Comparison of ENCODE assay signal across 9 mouse cellular contexts in the genomic region with DNA sequence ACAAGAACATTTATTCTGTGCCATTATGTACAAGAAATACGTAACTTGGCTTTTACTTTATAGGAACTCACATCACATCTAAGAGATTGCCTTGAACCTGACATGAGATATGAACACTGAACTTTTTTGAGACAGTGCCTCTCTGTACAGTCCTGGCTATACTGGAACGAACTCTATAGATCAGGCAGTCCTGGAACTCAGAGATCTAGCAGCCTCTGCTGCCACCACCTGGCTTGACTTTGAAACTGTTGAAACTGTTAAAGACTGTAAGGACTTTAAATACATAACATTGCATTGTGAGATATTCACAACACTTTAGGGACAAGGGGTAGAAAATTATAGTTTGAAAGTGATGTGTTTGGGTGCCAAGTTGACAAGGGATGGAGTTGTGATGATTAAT. TPM values are rescaled to one million over a fixed set of nuclear protein-coding genes. Genes with fewer than 3 reads are reported as not detected.
DNase-seq lines count a peak whose midpoint lies in the region; ATAC-seq and TF ChIP-seq lines count a peak whose summit lies in the region.
"Had no signal": no experiment of that assay in that cellular context is flagged by ENCODE, and none has a peak within 500 bp of the region (broad histone marks: within the 10 kb centered on the region; RNA-seq: fewer than 3 reads in every experiment).

No protein-coding gene starts in this region.

- TF ChIP-seq EP300 in CH12.LX (IDR thresholded peaks at IDR 0.05; ENCODE audit: low read length), result no peak

- dilution Hi-C loops in CH12.LX (cut with MboI; ENCODE audit: extremely low pct_ligation_motif_present, extremely low pct_unique_long_range_greater_than_20kb, low sequenced_read_pairs), result no loop called here

- 58% methylated on average over 2 of the region's 2 CpGs for WGBS in hindbrain, embryonic 14.5 days
- 64% methylated on average over 2 of the region's 2 CpGs for WGBS in hindbrain, embryonic 13.5 days

- no peaks in the 10 kb centered on the region for H3K79me2 ChIP-seq in CH12.LX (replicated peaks; ENCODE audit: control insufficient read depth, extremely low read depth, insufficient read depth, poor library complexity, severe bottlenecking)

- no peaks in the 10 kb centered on the region for H3K4me1 ChIP-seq in hindbrain, embryonic 14.5 days (replicated peaks; ENCODE audit: control insufficient read depth, insufficient read depth, low read length)
- H3K4me1 ChIP-seq in hindbrain, embryonic 13.5 days (replicated peaks), result no peaks in the 10 kb centered on the region
- no peaks in the 10 kb centered on the region for H3K4me1 ChIP-seq in CH12.LX (ENCODE audit: control insufficient read depth in 1 of 2, insufficient read depth in 2 of 2)

- ATAC-seq in hindbrain, embryonic 14.5 days (ENCODE audit: low FRiP score), result no peak
- no peak for ATAC-seq in hindbrain, embryonic 13.5 days (ENCODE audit: low FRiP score)

- no peak overlapping the region for H3K4me3 ChIP-seq in hindbrain, embryonic 14.5 days (replicated peaks; ENCODE audit: low read length)
- no peak overlapping the region for H3K4me3 ChIP-seq in hindbrain, embryonic 13.5 days
- no peak overlapping the region for H3K4me3 ChIP-seq in CH12.LX (replicated peaks in 1 of 3; ENCODE audit: low read depth in 2 of 3, low read length in 2 of 3, poor library complexity in 1 of 3)

- H3K27me3 ChIP-seq in hindbrain, embryonic 14.5 days (ENCODE audit: control insufficient read depth, insufficient read depth, low read length), result peaks cover 28% of the 10 kb centered on the region
- H3K27me3 ChIP-seq in hindbrain, embryonic 13.5 days, result peaks cover 37% of the 10 kb centered on the region
- H3K27me3 ChIP-seq in CH12.LX (replicated peaks), result no peaks in the 10 kb centered on the region

- DNase-seq in hindbrain, embryonic 14.5 days (ENCODE audit: low spot score), result peak; percentile 53
- peak; percentile 48 for DNase-seq in 416B (ENCODE audit: low read depth)
- DNase-seq in CH12.LX (ENCODE audit: extremely low read depth), result peak; percentile 5
- peak; percentile 25 to 27 for DNase-seq in cerebellum, postnatal 36 days
- peak; percentile 19 for DNase-seq in kidney, postnatal 10 days
- peak; percentile 37 for DNase-seq in ovary, postnatal 36 days (ENCODE audit: low spot score)
- no peak for DNase-seq in layer of hippocampus, adult 11-12 months (ENCODE audit: low spot score)

- peak; percentile 47 for TF ChIP-seq RAD21 in CH12.LX (IDR thresholded peaks at IDR 0.05; ENCODE audit: low read depth, low read length)

- no peak overlapping the region for H3K4me2 ChIP-seq in hindbrain, embryonic 14.5 days (replicated peaks)
- H3K4me2 ChIP-seq in hindbrain, embryonic 13.5 days, result no peak overlapping the region
- no peak overlapping the region for H3K4me2 ChIP-seq in CH12.LX (ENCODE audit: insufficient read depth, low read depth, poor library complexity, severe bottlenecking)

- no peak overlapping the region for H3K27ac ChIP-seq in hindbrain, embryonic 14.5 days
- no peak overlapping the region for H3K27ac ChIP-seq in hindbrain, embryonic 13.5 days
- no peak overlapping the region for H3K27ac ChIP-seq in CH12.LX (ENCODE audit: insufficient read depth, low read depth)
- H3K27ac ChIP-seq: macrophage had no signal

- TF ChIP-seq POLR2A in CH12.LX (IDR thresholded peaks at IDR 0.05; ENCODE audit: low read depth, low read length), result no peak

- H3K9ac ChIP-seq in hindbrain, embryonic 14.5 days, result no peak overlapping the region
- no peak overlapping the region for H3K9ac ChIP-seq in hindbrain, embryonic 13.5 days
- no peak overlapping the region for H3K9ac ChIP-seq in CH12.LX (ENCODE audit: insufficient read depth, low read depth)

- no peaks in the 10 kb centered on the region for H3K36me3 ChIP-seq in hindbrain, embryonic 14.5 days (replicated peaks; ENCODE audit: control insufficient read depth, insufficient read depth)
- no peaks in the 10 kb centered on the region for H3K36me3 ChIP-seq in hindbrain, embryonic 13.5 days
- peaks cover 2 to 15% of the 10 kb centered on the region in 2 experiments for H3K36me3 ChIP-seq in CH12.LX (replicated peaks in 1 of 2; ENCODE audit: control insufficient read depth in 1 of 2, insufficient read depth in 1 of 2, low read length in 1 of 2)

- no peaks in the 10 kb centered on the region for H3K9me3 ChIP-seq in hindbrain, embryonic 14.5 days (ENCODE audit: control insufficient read depth, low read length)
- H3K9me3 ChIP-seq in hindbrain, embryonic 13.5 days, result no peaks in the 10 kb centered on the region
- no peaks in the 10 kb centered on the region for H3K9me3 ChIP-seq in CH12.LX (replicated peaks; ENCODE audit: low read length)

- in situ Hi-C loops in CH12.LX (cut with MboI; ENCODE audit: low pct_ligation_motif_present, low pct_unique_long_range_greater_than_20kb, low sequenced_read_pairs), result no loop called here

- peak in 1 of 2 experiments; percentile 52; a peak in 2 of 4 replicates for TF ChIP-seq CTCF in CH12.LX (conservative IDR thresholded peaks at IDR 0.05 in 1 of 2, IDR thresholded peaks at IDR 0.05 in 1 of 2; ENCODE audit: low read depth in 2 of 2, low read length in 2 of 2)

TF ChIP-seq in CH12.LX, 34 proteins besides CTCF, POLR2A, EP300 and RAD21:
- TF ChIP-seq MEF2A (IDR thresholded peaks at IDR 0.05; ENCODE audit: borderline replicate concordance, low read depth, low read length), result no peak
- TF ChIP-seq SMC3 (IDR thresholded peaks at IDR 0.05; ENCODE audit: low read depth, low read length), result peak; percentile 34
- no peak for TF ChIP-seq USF1 (IDR thresholded peaks at IDR 0.05; ENCODE audit: low read depth, low read length)
- TF ChIP-seq ZC3H11A (IDR thresholded peaks at IDR 0.05; ENCODE audit: low read depth, low read length), result no peak
- no peak for TF ChIP-seq ELF1 (IDR thresholded peaks at IDR 0.05; ENCODE audit: low read depth, low read length)

RNA-seq across cellular contexts. Expression of a gene that starts 19.4 kb away (rescaled TPM):
- 30.3 and 35.4 TPM in 2 replicates for polyA plus RNA-seq in hindbrain, embryonic 14.5 days (2014; fragmentation: Nextera tagmentation; extraction: Ambion mirVana)
- 26.5 and 26.6 TPM in 2 replicates for polyA plus RNA-seq in hindbrain, embryonic 13.5 days (2015; fragmentation: Nextera tagmentation; extraction: Ambion mirVana)
- total RNA-seq in CH12.LX (2012; rRNA removed), result 3.1 and 3.5 TPM in 2 replicates
- 0.64 and 0.86 TPM in 2 replicates for total RNA-seq in CH12.LX (2014; rRNA removed)
- 2.7 and 3.4 TPM in 2 replicates for polyA plus RNA-seq in CH12.LX (2012; ENCODE audit: insufficient read length, low read depth)

RNA-seq across cellular contexts. Expression of a gene that starts 34.3 kb away (rescaled TPM):
- 39.9 and 40.2 TPM in 2 replicates for polyA plus RNA-seq in hindbrain, embryonic 14.5 days (2014; fragmentation: Nextera tagmentation; extraction: Ambion mirVana)
- 55.6 and 56.5 TPM in 2 replicates for polyA plus RNA-seq in hindbrain, embryonic 13.5 days (2015; fragmentation: Nextera tagmentation; extraction: Ambion mirVana)
- total RNA-seq in CH12.LX (2012; rRNA removed) (16.5 and 17.0 TPM in 2 replicates), CH12.LX (2014; rRNA removed) (18.0 and 21.0 TPM in 2 replicates)
- 35.3 and 37.1 TPM in 2 replicates for polyA plus RNA-seq in CH12.LX (2012; ENCODE audit: insufficient read length, low read depth)
